Mouse (Mus musculus): ENCODE measurements around the gene Stra8.

DNA sequence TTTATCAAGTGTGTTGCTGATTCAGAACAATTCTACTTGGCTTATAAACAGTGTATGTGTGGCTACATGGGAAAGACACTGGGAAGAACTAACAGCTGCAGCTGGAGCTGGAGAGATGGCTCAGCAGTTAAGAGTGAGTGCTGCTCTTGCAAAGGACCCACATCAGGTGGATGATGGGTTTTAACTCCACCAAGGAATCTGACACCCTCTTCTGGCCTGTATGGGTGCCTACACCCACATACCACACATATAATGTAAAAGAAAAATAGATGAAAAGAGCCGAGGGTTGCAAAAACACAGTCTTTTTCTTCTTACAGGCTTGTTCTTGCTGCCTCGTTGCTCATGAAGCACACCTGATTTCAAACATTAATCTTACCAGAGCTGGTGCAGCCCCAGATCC, 13.8 kb upstream of the Stra8 start:
- TF ChIP-seq GATA1 (IDR thresholded peaks at IDR 0.05; ENCODE audit: low read length) = no peak
- no peak for TF ChIP-seq TAL1 (IDR thresholded peaks at IDR 0.05; ENCODE audit: low read length)
